Mouse (Mus musculus) olfactory bulb, adult 2 months (tissue): ENCODE measurements at regions not wholly inside any gene's neighbourhood (a gene's known extent, or its start where the extent isn't known, plus 50 kb on each side); places are given as distances from the start of the nearest gene placed in this dataset.

ENCODE experiments used
- CTCF ChIP-seq: fragments of 200-500 bp; IDR thresholded peaks from 2 replicates; pipeline ENCODE4 v1.5.1; 2012; ENCODE audit warnings: low read depth, mild to moderate bottlenecking, low read length, moderate library complexity; ENCODE audit not compliant: insufficient read depth
- POLR2A ChIP-seq: fragments of 200-500 bp; IDR thresholded peaks from 2 replicates; pipeline ENCODE4 v1.6.1; 2012; ENCODE audit warnings: mild to moderate bottlenecking, low read depth, low read length, moderate library complexity; ENCODE audit not compliant: insufficient read depth

DNA sequence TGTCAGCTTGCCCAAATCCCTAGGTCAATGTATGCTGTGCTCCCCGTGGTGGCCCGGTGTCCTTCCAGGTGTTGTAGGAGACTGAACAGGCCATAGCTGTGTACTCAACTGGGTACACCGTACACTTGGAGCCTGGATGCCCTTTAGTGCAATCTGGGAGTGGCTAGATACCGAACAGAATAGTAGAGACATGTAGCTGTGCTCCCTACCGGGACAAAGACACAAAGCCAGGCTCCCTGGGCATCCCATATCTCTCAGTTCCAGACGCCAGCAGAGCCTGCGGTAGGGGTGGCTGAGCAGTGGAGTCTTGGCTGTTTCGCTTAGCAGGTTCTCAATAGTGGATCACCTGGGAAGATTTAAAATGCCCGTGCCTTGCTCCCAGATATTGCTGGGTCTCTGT is 136.7 kb upstream of the Ubl3 start:
- no peak for TF ChIP-seq CTCF
- no peak for TF ChIP-seq POLR2A
